Mouse (Mus musculus): ENCODE results near the gene Ptx4. TPM values are rescaled to one million over a fixed set of nuclear protein-coding genes. Genes with fewer than 3 reads are reported as not detected.
A peak's percentile ranks its signal among the peaks of the same experiment; 100 is the strongest.

Gene Ptx4
- polyA plus RNA-seq (2014; fragmentation: Nextera tagmentation; extraction: Ambion mirVana): not detected in 2 replicates

DNA sequence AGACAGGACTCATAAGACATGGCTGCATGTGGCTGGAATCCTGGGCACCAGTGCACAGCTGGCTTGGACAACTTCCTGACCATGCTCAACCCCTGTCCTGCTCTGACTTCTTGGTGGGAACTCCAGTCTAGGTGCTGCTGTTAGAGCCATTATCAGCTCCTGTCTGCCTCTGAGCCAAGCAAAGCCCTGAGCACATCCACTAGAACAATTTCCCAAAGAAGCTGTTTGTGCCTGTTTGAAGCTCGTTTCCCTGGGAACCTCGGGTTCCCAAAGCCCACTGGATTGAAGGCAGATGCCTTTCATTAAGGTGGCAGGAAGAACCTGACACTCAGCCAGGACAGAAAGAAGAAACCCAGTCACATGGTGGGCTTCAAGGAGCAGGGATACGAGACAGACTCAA is at the start of gene Ptx4:
Gene Ptx4 (plus strand): TSS at position 355 of the 400 bp plus-strand sequence.
- H3K27me3 ChIP-seq (ENCODE audit: control insufficient read depth, insufficient read depth, low read length): no peaks in the 10 kb centered on the region
- H3K9ac ChIP-seq (ENCODE audit: low read depth, low read length): no peak within 1 kb of the TSS
- ATAC-seq (ENCODE audit: low FRiP score, low TSS enrichment): no peak
- 0 out of 2 replicates have a peak, but pooled peaks cover 4% of the 10 kb centered on the region for H3K4me1 ChIP-seq (ENCODE audit: control insufficient read depth, insufficient read depth, low read length)
- no peak within 1 kb of the TSS for H3K27ac ChIP-seq (ENCODE audit: low read depth, low read length)
- H3K9me3 ChIP-seq (ENCODE audit: control insufficient read depth, low read length): no peaks in the 10 kb centered on the region
- WGBS: 26% methylated on average over 3 of the region's 3 CpGs
- H3K4me3 ChIP-seq (ENCODE audit: low read length): no peak within 1 kb of the TSS
- no peaks in the 10 kb centered on the region for H3K36me3 ChIP-seq (ENCODE audit: control insufficient read depth, insufficient read depth, low read length)
- H3K4me2 ChIP-seq (replicated peaks; ENCODE audit: low read depth, low read length): no peak within 1 kb of the TSS

GRCm38 (mm10) chr17:25076906-25077305 is 43.7 kb upstream of the Ptx4 start:
- no peaks in the 10 kb centered on the region for H3K27me3 ChIP-seq (ENCODE audit: control insufficient read depth, insufficient read depth, low read length)
- 91% methylated on average over 4 of the region's 4 CpGs for WGBS
- no peak overlapping the region for H3K4me3 ChIP-seq (ENCODE audit: low read length)

DNA sequence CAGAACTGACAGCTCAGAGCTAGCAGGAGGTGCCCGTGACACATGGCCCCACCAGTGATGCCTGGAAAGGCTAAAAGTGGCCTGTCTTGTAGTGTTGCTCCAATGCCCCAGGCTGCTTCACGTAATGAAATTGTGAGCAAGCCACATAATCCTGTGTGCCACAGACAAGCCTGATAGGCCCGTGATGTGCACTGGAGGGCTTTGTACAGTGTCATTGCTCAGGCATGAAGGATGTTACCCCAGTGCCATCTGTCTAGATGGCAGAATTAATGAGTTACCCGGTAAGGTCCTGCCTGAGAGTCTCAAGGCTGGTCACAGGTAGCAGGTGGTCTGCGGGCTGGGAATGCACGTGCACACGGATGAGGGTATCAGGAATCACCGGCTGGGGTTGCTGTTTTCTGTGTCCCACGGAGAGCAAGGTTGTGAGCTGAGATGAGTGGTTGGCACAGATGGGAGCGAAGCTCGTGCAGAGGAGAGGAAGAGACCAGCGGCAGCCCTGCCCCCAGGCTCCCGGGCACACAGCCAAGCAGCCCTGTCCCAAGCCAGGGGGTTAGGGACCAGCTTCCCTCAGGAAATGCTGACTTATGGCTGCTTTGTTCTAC is 42.7 kb upstream of the Ptx4 start:
- Histone ChIP-seq H3K27ac (ENCODE audit: low read depth, low read length) (peak overlapping the region; percentile 59; the same call in 1 of the 2 replicates), H3K4me1 (ENCODE audit: control insufficient read depth, insufficient read depth, low read length) (peaks cover 19% of the 10 kb centered on the region)
- ATAC-seq (ENCODE audit: low FRiP score, low TSS enrichment): no peak; the same call in 1 of the 2 replicates

More at GRCm38 (mm10) chr17:25076906-25077305, 43.7 kb upstream of the Ptx4 start:
- no peak overlapping the region for H3K9ac ChIP-seq (ENCODE audit: low read depth, low read length)
- no peak overlapping the region for H3K4me2 ChIP-seq (replicated peaks; ENCODE audit: low read depth, low read length)
- peaks cover 3% of the 10 kb centered on the region; the same call in 1 of the 2 replicates for H3K36me3 ChIP-seq (ENCODE audit: control insufficient read depth, insufficient read depth, low read length)
- no peak for ATAC-seq (ENCODE audit: low FRiP score, low TSS enrichment)
- peaks cover 11% of the 10 kb centered on the region; the same call in 1 of the 2 replicates for H3K4me1 ChIP-seq (ENCODE audit: control insufficient read depth, insufficient read depth, low read length)
- no peaks in the 10 kb centered on the region for H3K9me3 ChIP-seq (ENCODE audit: control insufficient read depth, low read length)
- H3K27ac ChIP-seq (ENCODE audit: low read depth, low read length): no peak overlapping the region

DNA sequence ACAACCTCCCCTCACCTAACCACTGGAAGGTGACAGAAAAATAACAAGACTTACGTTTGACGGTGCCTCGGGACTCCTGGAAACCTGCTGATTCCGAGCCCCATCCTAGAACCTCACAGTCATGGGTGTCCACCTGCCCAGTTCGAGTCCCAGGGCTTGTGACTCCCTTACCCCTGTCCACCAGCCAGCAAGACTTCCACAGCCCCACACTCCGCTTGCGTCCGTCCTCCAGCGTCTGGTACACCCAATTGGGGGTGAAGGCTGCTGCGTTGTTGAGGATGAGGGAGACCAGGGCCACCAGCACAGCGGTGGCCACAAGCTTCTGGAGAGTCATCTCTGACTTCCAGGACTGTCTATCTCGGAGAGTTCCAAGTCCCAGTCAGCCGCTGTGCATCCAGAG is 40.4 kb upstream of the Ptx4 start:
- WGBS: 87% methylated on average over 13 of the region's 13 CpGs
- no peaks in the 10 kb centered on the region; the same call in 1 of the 2 replicates for H3K36me3 ChIP-seq (ENCODE audit: control insufficient read depth, insufficient read depth, low read length)
- H3K4me2 ChIP-seq (replicated peaks; ENCODE audit: low read depth, low read length): peak overlapping the region; percentile 15
- H3K27me3 ChIP-seq (ENCODE audit: control insufficient read depth, insufficient read depth, low read length): no peaks in the 10 kb centered on the region
- peak overlapping the region; percentile 93 for H3K27ac ChIP-seq (ENCODE audit: low read depth, low read length)
- no peaks in the 10 kb centered on the region for H3K9me3 ChIP-seq (ENCODE audit: control insufficient read depth, low read length)
- H3K4me3 ChIP-seq (ENCODE audit: low read length): peak overlapping the region; percentile 29
- no peak for ATAC-seq (ENCODE audit: low FRiP score, low TSS enrichment)
- peak overlapping the region; percentile 47 for H3K9ac ChIP-seq (ENCODE audit: low read depth, low read length)
- peaks cover 27% of the 10 kb centered on the region for H3K4me1 ChIP-seq (ENCODE audit: control insufficient read depth, insufficient read depth, low read length)

More for the DNA sequence above, 42.7 kb upstream of the Ptx4 start:
- Histone ChIP-seq H3K4me2 (replicated peaks; ENCODE audit: low read depth, low read length) (peak overlapping the region; percentile 6), H3K27me3 (ENCODE audit: control insufficient read depth, insufficient read depth, low read length) (no peaks in the 10 kb centered on the region), H3K4me3 (ENCODE audit: low read length) (no peak overlapping the region), H3K9ac (ENCODE audit: low read depth, low read length) (no peak overlapping the region; the same call in 1 of the 2 replicates), H3K9me3 (ENCODE audit: control insufficient read depth, low read length) (no peaks in the 10 kb centered on the region), H3K36me3 (ENCODE audit: control insufficient read depth, insufficient read depth, low read length) (peaks cover 3% of the 10 kb centered on the region; the same call in 1 of the 2 replicates)
- WGBS: 75% methylated on average over 13 of the region's 13 CpGs

GRCm38 (mm10) chr17:25080960-25081381 is 39.6 kb upstream of the Ptx4 start:
- H3K4me2 ChIP-seq (replicated peaks; ENCODE audit: low read depth, low read length): peak overlapping the region; percentile 15; the same call in 1 of the 2 replicates
- peak overlapping the region; percentile 29 for H3K4me3 ChIP-seq (ENCODE audit: low read length)
- peak overlapping the region; percentile 93 for H3K27ac ChIP-seq (ENCODE audit: low read depth, low read length)
- peaks cover 27% of the 10 kb centered on the region for H3K4me1 ChIP-seq (ENCODE audit: control insufficient read depth, insufficient read depth, low read length)
- no peaks in the 10 kb centered on the region; the same call in 1 of the 2 replicates for H3K36me3 ChIP-seq (ENCODE audit: control insufficient read depth, insufficient read depth, low read length)
- no peaks in the 10 kb centered on the region for H3K27me3 ChIP-seq (ENCODE audit: control insufficient read depth, insufficient read depth, low read length)
- 68% methylated on average over 11 of the region's 11 CpGs for WGBS
- ATAC-seq (ENCODE audit: low FRiP score, low TSS enrichment): no peak
- peak overlapping the region; percentile 47; the same call in 1 of the 2 replicates for H3K9ac ChIP-seq (ENCODE audit: low read depth, low read length)
- no peaks in the 10 kb centered on the region for H3K9me3 ChIP-seq (ENCODE audit: control insufficient read depth, low read length)

DNA sequence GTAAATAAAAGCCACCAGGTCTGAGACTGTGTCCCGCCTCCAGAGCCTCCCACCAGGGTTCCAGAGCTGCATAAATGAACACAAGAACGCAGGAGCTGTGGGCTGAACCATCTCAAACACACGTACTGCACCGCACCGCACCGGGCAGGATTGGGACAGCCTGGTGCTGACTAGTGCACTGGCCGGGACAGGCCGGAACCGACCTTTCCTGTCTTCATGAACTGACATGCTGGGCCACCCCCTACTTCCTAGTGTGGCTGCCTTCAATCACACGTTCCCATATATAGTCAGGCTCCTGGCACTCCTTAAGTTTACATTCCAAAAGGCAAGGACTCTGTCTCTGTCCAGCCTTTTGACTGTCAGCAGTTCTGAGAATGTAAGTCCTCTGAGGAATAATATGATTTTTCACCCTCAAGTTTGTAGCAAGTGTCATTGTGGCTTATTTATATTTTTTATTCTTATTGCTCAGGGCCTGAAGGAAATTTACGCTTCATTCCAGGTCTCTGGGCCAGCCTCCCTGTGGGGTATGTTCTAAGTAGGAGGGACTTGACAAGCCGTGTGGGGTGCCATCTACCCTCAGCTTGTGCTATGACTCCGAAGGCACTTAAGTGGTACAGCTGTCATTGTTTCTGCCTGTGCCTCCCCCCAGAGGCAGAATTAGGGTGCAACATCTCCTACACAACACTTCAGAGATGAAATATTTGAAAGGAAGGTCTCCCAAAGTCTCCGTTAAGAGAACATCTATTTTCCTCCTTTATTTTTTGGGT is 38.3 kb upstream of the Ptx4 start:
- no peaks in the 10 kb centered on the region for H3K9me3 ChIP-seq (ENCODE audit: control insufficient read depth, low read length)
- no peaks in the 10 kb centered on the region for H3K36me3 ChIP-seq (ENCODE audit: control insufficient read depth, insufficient read depth, low read length)
- 52% methylated on average over 14 of the region's 14 CpGs for WGBS
- 0 out of 2 replicates have a peak, but pooled peaks have one; percentile 34 for ATAC-seq (ENCODE audit: low FRiP score, low TSS enrichment)
- 0 out of 2 replicates have a peak overlapping the region, but pooled peaks have one; percentile 12 for H3K9ac ChIP-seq (ENCODE audit: low read depth, low read length)
- H3K27me3 ChIP-seq (ENCODE audit: control insufficient read depth, insufficient read depth, low read length): no peaks in the 10 kb centered on the region
- H3K27ac ChIP-seq (ENCODE audit: low read depth, low read length): peak overlapping the region; percentile 93
- H3K4me2 ChIP-seq (replicated peaks; ENCODE audit: low read depth, low read length): no peak overlapping the region
- H3K4me1 ChIP-seq (ENCODE audit: control insufficient read depth, insufficient read depth, low read length): peaks cover 27% of the 10 kb centered on the region
- no peak overlapping the region for H3K4me3 ChIP-seq (ENCODE audit: low read length)

- peak overlapping the region; percentile 12; the same call in 1 of the 2 replicates for H3K9ac ChIP-seq (ENCODE audit: low read depth, low read length)
- WGBS: 33% methylated on average over 3 of the region's 3 CpGs
Measured at GRCm38 (mm10) chr17:25082887-25083286, 37.7 kb upstream of the Ptx4 start.

GRCm38 (mm10) chr17:25083444-25083931 is 37.1 kb upstream of the Ptx4 start, which contains the start of gene Tmem204:
Gene Tmem204 (minus strand): TSS chr17:25083591.
- Histone ChIP-seq H3K27me3 (ENCODE audit: control insufficient read depth, insufficient read depth, low read length) (no peaks in the 10 kb centered on the region), H3K4me2 (replicated peaks; ENCODE audit: low read depth, low read length) (no peak within 1 kb of the TSS), H3K27ac (ENCODE audit: low read depth, low read length) (peak within 1 kb of the TSS; percentile 93), H3K4me1 (ENCODE audit: control insufficient read depth, insufficient read depth, low read length) (peaks cover 27% of the 10 kb centered on the region), H3K4me3 (ENCODE audit: low read length) (no peak within 1 kb of the TSS), H3K36me3 (ENCODE audit: control insufficient read depth, insufficient read depth, low read length) (0 out of 2 replicates have a peak, but pooled peaks cover 1% of the 10 kb centered on the region), H3K9me3 (ENCODE audit: control insufficient read depth, low read length) (no peaks in the 10 kb centered on the region), H3K9ac (ENCODE audit: low read depth, low read length) (peak within 1 kb of the TSS; percentile 12; the same call in 1 of the 2 replicates)
- peak; percentile 88 for ATAC-seq (ENCODE audit: low FRiP score, low TSS enrichment)
- 32% methylated on average over 7 of the region's 7 CpGs for WGBS

More at GRCm38 (mm10) chr17:25082887-25083286, 37.7 kb upstream of the Ptx4 start:
- Histone ChIP-seq H3K4me2 (replicated peaks; ENCODE audit: low read depth, low read length) (no peak overlapping the region), H3K9me3 (ENCODE audit: control insufficient read depth, low read length) (no peaks in the 10 kb centered on the region), H3K27me3 (ENCODE audit: control insufficient read depth, insufficient read depth, low read length) (no peaks in the 10 kb centered on the region), H3K36me3 (ENCODE audit: control insufficient read depth, insufficient read depth, low read length) (no peaks in the 10 kb centered on the region), H3K4me3 (ENCODE audit: low read length) (no peak overlapping the region), H3K27ac (ENCODE audit: low read depth, low read length) (peak overlapping the region; percentile 93), H3K4me1 (ENCODE audit: control insufficient read depth, insufficient read depth, low read length) (peaks cover 27% of the 10 kb centered on the region)
- ATAC-seq (ENCODE audit: low FRiP score, low TSS enrichment): peak; percentile 3; the same call in 1 of the 2 replicates
